Mouse (Mus musculus) frontal cortex, adult 2 months (tissue): Measurements from ENCODE around the gene Prkca. TPM values are rescaled to one million over a fixed set of nuclear protein-coding genes. Genes with fewer than 3 reads are reported as not detected.
A peak's percentile ranks its signal among the peaks of the same experiment; 100 is the strongest.

Source experiments
- DNase-seq, 2 experiments: peaks; one replicate each; pipeline ENCODE4 v3.0.0; 2022; ENCODE audit warnings: low spot score in 1 of 2; ENCODE audit errors: extremely low spot score in 1 of 2
- polyA plus RNA-seq: library from polyadenylated mRNA; depleted of rRNA; stranded (reverse); fragments of >200 nt; gene quantifications from 2 replicates; pipeline ENCODE4 v1.2.3, GENCODE M21; 2012

The Prkca gene
- polyA plus RNA-seq, 1 experiment, result 80.3 TPM

- no peak for DNase-seq
These were observed 76.7 kb downstream of the Prkca start for GRCm38 (mm10) chr11:108267066-108267465.

GRCm38 (mm10) chr11:108263868-108264267, 79.9 kb downstream of the Prkca start:
- DNase-seq, result no peak

- DNase-seq, result no peak
These were observed 80.3 kb downstream of the Prkca start for GRCm38 (mm10) chr11:108263406-108263805.

- DNase-seq, result no peak
These were observed 82.0 kb downstream of the Prkca start for GRCm38 (mm10) chr11:108261751-108262160.

- no peak for DNase-seq
These were observed 82.8 kb downstream of the Prkca start for GRCm38 (mm10) chr11:108260775-108261517.

- no peak for DNase-seq
These were observed 84.3 kb downstream of the Prkca start for GRCm38 (mm10) chr11:108259391-108259790.

- DNase-seq, result peak in 1 of 2 experiments; percentile 31
These were observed 84.9 kb downstream of the Prkca start for GRCm38 (mm10) chr11:108258811-108259266.

- no peak for DNase-seq
These were observed 85.8 kb downstream of the Prkca start for GRCm38 (mm10) chr11:108257921-108258320.

GRCm38 (mm10) chr11:108254681-108255080, 89.0 kb downstream of the Prkca start:
- DNase-seq, result no peak

- DNase-seq, result no peak
These were observed 91.6 kb downstream of the Prkca start for GRCm38 (mm10) chr11:108251924-108252775.

- DNase-seq, result no peak
These were observed 92.7 kb downstream of the Prkca start for GRCm38 (mm10) chr11:108250829-108251637.

GRCm38 (mm10) chr11:108250146-108250635, 93.5 kb downstream of the Prkca start:
- no peak for DNase-seq

- DNase-seq, result no peak
These were observed 94.2 kb downstream of the Prkca start for GRCm38 (mm10) chr11:108249487-108249886.

- no peak for DNase-seq
These were observed 94.7 kb downstream of the Prkca start for GRCm38 (mm10) chr11:108249047-108249403.

- DNase-seq, result no peak
These were observed 95.3 kb downstream of the Prkca start for GRCm38 (mm10) chr11:108248218-108249046.

GRCm38 (mm10) chr11:108247121-108247863, 96.4 kb downstream of the Prkca start:
- DNase-seq, result no peak

GRCm38 (mm10) chr11:108246267-108246702, 97.4 kb downstream of the Prkca start:
- no peak for DNase-seq

GRCm38 (mm10) chr11:108244241-108244640, 99.5 kb downstream of the Prkca start:
- DNase-seq, result no peak

- no peak for DNase-seq
These were observed 100.1 kb downstream of the Prkca start for GRCm38 (mm10) chr11:108243633-108244032.
